13 mouse cellular contexts compared by ENCODE assay signal in the genomic region with DNA sequence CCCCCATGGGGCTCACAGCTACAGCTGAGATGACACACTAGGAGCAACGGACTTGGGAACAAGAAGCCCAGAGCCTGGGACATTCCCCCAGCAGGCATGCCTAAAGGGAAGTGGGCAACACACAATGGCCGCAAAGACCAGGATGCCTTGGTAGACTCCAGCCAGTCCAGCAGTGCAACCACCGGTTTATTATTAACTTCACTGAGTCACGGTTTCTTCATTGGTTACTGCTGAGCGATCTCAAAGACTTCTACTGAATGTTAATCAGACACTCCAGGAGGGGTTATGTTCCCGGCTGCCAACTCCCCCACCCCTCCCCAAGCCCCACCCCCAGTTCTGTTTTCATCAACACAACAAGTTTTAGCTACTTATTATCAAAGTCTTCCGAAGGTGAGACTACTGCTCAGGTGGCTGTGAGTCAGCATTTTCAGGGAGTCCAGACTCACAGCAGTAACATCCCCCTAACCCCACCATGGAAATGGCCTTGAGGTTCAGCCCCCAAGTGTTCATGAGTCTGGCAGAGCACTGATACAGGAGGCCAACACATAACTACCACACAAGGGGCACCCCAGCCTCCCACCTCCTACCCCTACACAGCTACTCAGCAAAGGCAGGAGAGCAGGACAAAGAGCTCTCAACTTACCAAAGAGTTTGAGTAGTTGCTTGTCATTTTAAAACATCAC. TPM values are rescaled to one million over a fixed set of nuclear protein-coding genes. Genes with fewer than 3 reads are reported as not detected.
A peak's percentile ranks its signal among the peaks of the same experiment; 100 is the strongest.
DNase-seq lines count a peak whose midpoint lies in the region; ATAC-seq and TF ChIP-seq lines count a peak whose summit lies in the region.
"Had no signal": no experiment of that assay in that cellular context is flagged by ENCODE, and none has a peak within 500 bp of the region (broad histone marks: within the 10 kb centered on the region; RNA-seq: fewer than 3 reads in every experiment).

No protein-coding gene starts in this region.

- peak overlapping the region; percentile 60 for H3K9ac ChIP-seq in ES-E14 (ENCODE audit: insufficient read depth, low read depth, low read length, poor library complexity, severe bottlenecking)
- no peak overlapping the region; the same call in 1 of the 2 replicates for H3K9ac ChIP-seq in kidney, embryonic 16.5 days (replicated peaks; ENCODE audit: low read length)
- H3K9ac ChIP-seq: limb, embryonic 12.5 days had no signal

- peak overlapping the region in 1 of 2 experiments; percentile 12; a peak in 1 of 4 replicates for H3K4me3 ChIP-seq in ES-E14 (ENCODE audit: insufficient read depth in 1 of 2, low read depth in 1 of 2, low read length in 2 of 2, poor library complexity in 1 of 2, severe bottlenecking in 1 of 2)
- no peak overlapping the region for H3K4me3 ChIP-seq in kidney, embryonic 16.5 days (ENCODE audit: low read length)
- H3K4me3 ChIP-seq: limb, embryonic 12.5 days had no signal

- H3K4me2 ChIP-seq in kidney, embryonic 16.5 days (replicated peaks; ENCODE audit: low read depth, low read length) = no peak overlapping the region
- H3K4me2 ChIP-seq: limb, embryonic 12.5 days had no signal

- no peaks in the 10 kb centered on the region for H3K36me3 ChIP-seq in ES-E14 (ENCODE audit: control insufficient read depth, insufficient read depth, low read length, poor library complexity, severe bottlenecking)
- H3K36me3 ChIP-seq in kidney, embryonic 16.5 days (ENCODE audit: insufficient read depth, low read length) = no peaks in the 10 kb centered on the region

- ATAC-seq in granulocyte monocyte progenitor cell, adult 5-6 weeks (replicated peaks; ENCODE audit: poor library complexity, severe bottlenecking) = peak; percentile 29
- peak; percentile 95 for ATAC-seq in kidney, embryonic 16.5 days (ENCODE audit: low FRiP score, low TSS enrichment)
- 0 out of 2 replicates have a peak, but pooled peaks have one; percentile 10 for ATAC-seq in megakaryocyte, adult 5-6 weeks (ENCODE audit: poor library complexity, severe bottlenecking)

- H3K4me1 ChIP-seq in ES-E14 (ENCODE audit: control insufficient read depth in 2 of 2, insufficient read depth in 2 of 2, low read length in 2 of 2, poor library complexity in 1 of 2) = peaks cover 27 to 53% of the 10 kb centered on the region in 2 experiments
- H3K4me1 ChIP-seq in kidney, embryonic 16.5 days (ENCODE audit: insufficient read depth, low read length) = peaks cover 37% of the 10 kb centered on the region

- no peaks in the 10 kb centered on the region for H3K9me3 ChIP-seq in ES-E14 (ENCODE audit: control insufficient read depth, insufficient read depth, low read depth, low read length)
- H3K9me3 ChIP-seq in kidney, embryonic 16.5 days (ENCODE audit: low read length) = no peaks in the 10 kb centered on the region

- in situ Hi-C loops in ES-E14 (cut with MboI; ENCODE audit: low sequenced_read_pairs in 2 of 2, unreplicated experiment in 2 of 2) = no loop called here

- H3K27ac ChIP-seq in ES-E14 (ENCODE audit: insufficient read depth, low read depth, low read length, poor library complexity, severe bottlenecking) = peak overlapping the region; percentile 98
- peak overlapping the region; percentile 95 for H3K27ac ChIP-seq in kidney, embryonic 16.5 days (ENCODE audit: low read length)
- H3K27ac ChIP-seq: limb, embryonic 12.5 days had no signal

- peak; percentile 66 for DNase-seq in ES-E14 (ENCODE audit: low read depth, low spot score)
- no peak for DNase-seq in cerebellum, postnatal 36 days
- no peak for DNase-seq in layer of hippocampus, postnatal 14 days (ENCODE audit: low spot score in 2 of 2)
- DNase-seq in spleen, adult 12 weeks (ENCODE audit: low spot score) = no peak
- DNase-seq in cerebellum, postnatal 25 days = no peak
- DNase-seq: adrenal gland, adult 8-10 months; heart, adult 18-20 months; lung, postnatal 36 days; right cerebral cortex, postnatal 14 days had no signal

- no peaks in the 10 kb centered on the region for H3K27me3 ChIP-seq in kidney, embryonic 16.5 days (ENCODE audit: insufficient read depth, low read length)
- H3K27me3 ChIP-seq: limb, embryonic 12.5 days had no signal

- WGBS in kidney, embryonic 16.5 days = 44% methylated on average over 7 of the region's 7 CpGs

TF ChIP-seq in ES-E14, 5 proteins besides CTCF, POLR2A, EP300 and RAD21:
- no peak for TF ChIP-seq HCFC1 (IDR thresholded peaks at IDR 0.05; ENCODE audit: borderline replicate concordance, insufficient read depth, low read length)
- TF ChIP-seq MAFK (IDR thresholded peaks at IDR 0.05; ENCODE audit: insufficient read depth, low read depth, low read length) = peak; percentile 90

RNA-seq across cellular contexts. Expression of gene Tns3, which starts 29.5 kb away (rescaled TPM):
- total RNA-seq in ES-E14 (2012; rRNA removed) = 111 and 133 TPM in 2 replicates
- total RNA-seq in granulocyte monocyte progenitor cell, adult 5-6 weeks (2014; fragmentation: Nextera tagmentation) = 26.9 TPM in 2 replicates
- total RNA-seq in granulocyte monocyte progenitor cell, adult 5-6 weeks (2017) = 13.0 and 13.1 TPM in 2 replicates
- 31.5 and 32.7 TPM in 2 replicates for polyA plus RNA-seq in kidney, embryonic 16.5 days (2015; fragmentation: Nextera tagmentation; extraction: Ambion mirVana)
- total RNA-seq in megakaryocyte, adult 5-6 weeks (2015) = 29.6 and 35.7 TPM in 2 replicates
- total RNA-seq in megakaryocyte, adult 5-6 weeks (2017) = 15.9 and 17.6 TPM in 2 replicates
- total RNA-seq in layer of hippocampus, postnatal 14 days (2021) = 10 to 100 TPM; 69.9 to 73.2 TPM

Comparison
In these comparisons a context has a peak if more than half of its experiments do, and no peak if none do; other contexts are left out.
1. ATAC-seq: peak in every context shown above with its lines; median percentile 95 in kidney, embryonic 16.5 days; 29 in granulocyte monocyte progenitor cell, adult 5-6 weeks; 10 in megakaryocyte, adult 5-6 weeks.